Mouse (Mus musculus) bone marrow macrophage, adult 2 months (primary cell): Measurements from ENCODE around the gene Mettl7a2.
"Not testable (repeated sequence)": the region's sequence is repeated elsewhere in the genome, so short reads cannot be mapped to it uniquely, and the experiment has no call there.

Source experiments
- CTCF ChIP-seq: IDR thresholded peaks from 2 replicates; pipeline ENCODE4 v1.5.1; 2012; ENCODE audit warnings: low read depth, mild to moderate bottlenecking, low read length, moderate library complexity
- POLR2A ChIP-seq: IDR thresholded peaks from 2 replicates; pipeline ENCODE4 v1.6.1; 2012; ENCODE audit warnings: mild to moderate bottlenecking, low read depth, low read length, borderline replicate concordance

DNA sequence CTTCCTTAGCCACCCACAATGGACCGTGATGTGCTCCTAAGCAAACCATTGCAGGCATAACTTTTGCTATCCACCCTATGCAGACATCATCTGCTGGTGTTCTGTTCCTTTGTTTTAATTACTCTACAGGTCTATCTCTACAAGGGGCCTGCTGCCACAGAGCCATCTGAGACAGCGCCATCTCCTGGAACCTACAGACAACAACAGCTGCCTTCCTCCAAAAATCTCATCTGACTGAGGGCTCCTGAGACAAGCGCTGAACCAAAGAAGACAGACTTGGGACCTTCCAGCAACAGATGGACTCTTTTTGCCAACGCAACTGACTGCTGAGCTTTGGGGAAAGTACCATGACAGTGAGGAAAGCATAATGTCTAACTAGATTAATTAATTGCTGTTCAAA, 24.9 kb upstream of the Mettl7a2 start:
- TF ChIP-seq CTCF, POLR2A: not testable (repeated sequence)
